Mouse (Mus musculus): ENCODE measurements at regions not wholly inside any gene's neighbourhood (a gene's known extent, or its start where the extent isn't known, plus 50 kb on each side); places are given as distances from the start of the nearest gene placed in this dataset.

DNA sequence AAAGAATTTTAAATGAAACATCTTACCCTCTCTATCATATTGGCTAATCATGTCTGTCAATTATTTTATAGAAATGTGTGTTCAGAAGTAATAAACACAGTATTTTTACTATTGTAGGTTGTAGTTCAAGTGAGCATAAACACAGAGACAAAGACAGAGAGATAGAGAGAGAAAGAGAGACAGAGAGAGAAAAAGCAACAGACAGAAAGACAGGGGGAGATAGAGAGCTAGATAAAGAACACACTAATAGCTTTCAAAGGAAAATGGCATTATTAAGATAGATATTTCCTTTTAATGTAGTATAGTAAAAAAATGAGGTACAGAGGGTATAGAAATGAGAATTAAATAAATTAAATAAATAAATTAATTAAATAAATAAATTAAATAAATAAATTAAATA is 624.4 kb upstream of the Fam84a start:
- DNase-seq = no peak

DNA sequence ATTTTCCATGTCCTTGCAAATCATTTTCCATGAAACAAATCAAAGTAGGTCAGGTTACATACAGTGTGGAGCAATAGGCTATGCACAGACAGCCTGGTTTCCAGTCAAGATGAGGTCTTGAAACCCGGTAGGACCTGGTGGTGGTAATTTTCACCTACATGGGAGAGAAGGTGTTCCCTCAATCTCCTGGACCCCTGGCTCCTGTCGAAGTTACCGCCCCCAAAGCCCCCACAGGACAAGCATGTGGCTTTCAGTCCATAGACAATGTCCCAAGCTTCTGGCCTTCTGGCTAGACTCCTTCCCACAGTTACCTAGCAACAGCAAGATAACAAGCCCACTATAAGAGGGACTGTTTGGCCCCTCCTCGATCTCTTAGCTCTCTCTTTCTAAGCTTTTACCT is 600.7 kb upstream of the Fam84a start:
- peak; percentile 65 for DNase-seq

GRCm38 (mm10) chr12:14747381-14747780 is 595.5 kb upstream of the Fam84a start:
- no peak for DNase-seq

Data from heart, adult 11 months (tissue).